Mouse (Mus musculus) forebrain, embryonic 16.5 days (tissue): ENCODE results near the gene Ceacam1. TPM values are rescaled to one million over a fixed set of nuclear protein-coding genes. Genes with fewer than 3 reads are reported as not detected.
"Not testable (repeated sequence)": the region's sequence is repeated elsewhere in the genome, so short reads cannot be mapped to it uniquely, and the experiment has no call there.

Experiments
- ATAC-seq: fragments of 200-750 bp; cut with Nextera tagmentation; 2 replicates; pipeline ENCODE4 v1.8.0; 2017; ENCODE audit warnings: mild to moderate bottlenecking, moderate library complexity
- H3K27ac ChIP-seq: fragments of 300-500 bp; sonication (generic); 2 replicates; pipeline ENCODE4 v1.5.1; 2014; ENCODE audit warnings: low read length, control low read depth
- H3K27me3 ChIP-seq: fragments of 300-500 bp; sonication (generic); replicated peaks from 2 replicates; pipeline ENCODE4 v1.6.1; 2014; ENCODE audit warnings: low read length; ENCODE audit not compliant: control insufficient read depth, insufficient read depth
- H3K36me3 ChIP-seq: fragments of 300-500 bp; sonication (generic); 2 replicates; pipeline ENCODE4 v1.6.1; 2014; ENCODE audit not compliant: control insufficient read depth, insufficient read depth
- H3K4me1 ChIP-seq: fragments of 300-500 bp; sonication (generic); replicated peaks from 2 replicates; pipeline ENCODE4 v1.6.1; 2014; ENCODE audit warnings: low read length; ENCODE audit not compliant: control insufficient read depth, insufficient read depth
- H3K4me2 ChIP-seq: fragments of 300-500 bp; sonication (generic); 2 replicates; pipeline ENCODE4 v1.6.1; 2014; ENCODE audit warnings: mild to moderate bottlenecking, low read length, control low read depth
- H3K4me3 ChIP-seq: fragments of 300-500 bp; sonication (generic); replicated peaks from 2 replicates; pipeline ENCODE4 v1.5.1; 2014; ENCODE audit warnings: mild to moderate bottlenecking, low read length, control low read depth
- H3K9ac ChIP-seq: fragments of 300-500 bp; sonication (generic); replicated peaks from 2 replicates; pipeline ENCODE4 v1.6.1; 2014; ENCODE audit warnings: low read depth, low read length, control low read depth
- H3K9me3 ChIP-seq: fragments of 300-500 bp; sonication (generic); 2 replicates; pipeline ENCODE4 v1.6.1; 2016; ENCODE audit warnings: low read length; ENCODE audit not compliant: control insufficient read depth
- WGBS: fragments of 180-500 bp; shearing (Covaris S2); extraction: QIAGEN DNeasy Blood & Tissue Kit; methylation state at CpG from one replicate; pipeline ENCODE4 v1.1.7; 2014; 5-methylcytosine and 5-hydroxymethylcytosine counted together
- polyA plus RNA-seq: library from polyadenylated mRNA; unstranded; fragments of >200 nt; fragmentation: Nextera tagmentation; extraction: Ambion mirVana; gene quantifications from 2 replicates; pipeline ENCODE4 v1.2.1, GENCODE M21; 2015

Ceacam1 gene
- polyA plus RNA-seq, 1 experiment from 2014 or later: 1.1 TPM

- no peak overlapping the region for H3K4me3 ChIP-seq
- no peak for ATAC-seq
- no peaks in the 10 kb centered on the region for H3K27me3 ChIP-seq
- H3K9ac ChIP-seq: no peak overlapping the region
- H3K36me3 ChIP-seq: no peaks in the 10 kb centered on the region
- no peaks in the 10 kb centered on the region for H3K9me3 ChIP-seq
- WGBS: 83% methylated on average over 8 of the region's 8 CpGs
- H3K27ac ChIP-seq: no peak overlapping the region
- no peaks in the 10 kb centered on the region for H3K4me1 ChIP-seq
- no peak overlapping the region for H3K4me2 ChIP-seq
These were observed 5.8 kb upstream of the Ceacam1 start for GRCm38 (mm10) chr7:25483133-25483735.

- not testable (repeated sequence) for H3K27me3 ChIP-seq, ATAC-seq, H3K4me2 ChIP-seq, H3K36me3 ChIP-seq, H3K4me3 ChIP-seq, H3K9me3 ChIP-seq, H3K27ac ChIP-seq, H3K9ac ChIP-seq, H3K4me1 ChIP-seq
- WGBS: 64% methylated on average over 8 of the region's 8 CpGs
These were observed 3.4 kb upstream of the Ceacam1 start for GRCm38 (mm10) chr7:25480791-25481190.

- no peak overlapping the region for H3K4me3 ChIP-seq
These were observed 2.0 kb upstream of the Ceacam1 start for GRCm38 (mm10) chr7:25479440-25479839.

GRCm38 (mm10) chr7:25477752-25478093 lies 320 bp upstream of the Ceacam1 start:
- H3K27ac ChIP-seq, H3K9ac ChIP-seq, H3K9me3 ChIP-seq, H3K4me3 ChIP-seq, H3K4me2 ChIP-seq, H3K36me3 ChIP-seq, H3K27me3 ChIP-seq, H3K4me1 ChIP-seq, ATAC-seq: not testable (repeated sequence)
- 77% methylated on average over 2 of the region's 2 CpGs for WGBS

More at GRCm38 (mm10) chr7:25479440-25479839, 2.0 kb upstream of the Ceacam1 start:
- H3K27me3 ChIP-seq: no peaks in the 10 kb centered on the region
- H3K4me2 ChIP-seq: no peak overlapping the region
- H3K9ac ChIP-seq: no peak overlapping the region
- ATAC-seq: no peak
- WGBS: 0% methylated on average over 1 of the region's 1 CpGs
- no peaks in the 10 kb centered on the region for H3K9me3 ChIP-seq
- no peaks in the 10 kb centered on the region for H3K4me1 ChIP-seq
- no peak overlapping the region for H3K27ac ChIP-seq
- H3K36me3 ChIP-seq: no peaks in the 10 kb centered on the region

GRCm38 (mm10) chr7:25471821-25472220 lies 5.6 kb downstream of the Ceacam1 start:
- WGBS: 94% methylated on average over 6 of the region's 6 CpGs
- not testable (repeated sequence) for H3K4me2 ChIP-seq, H3K27ac ChIP-seq, H3K4me3 ChIP-seq, H3K9me3 ChIP-seq, H3K4me1 ChIP-seq, ATAC-seq, H3K27me3 ChIP-seq, H3K36me3 ChIP-seq, H3K9ac ChIP-seq

GRCm38 (mm10) chr7:25465586-25465985 lies 11.8 kb downstream of the Ceacam1 start:
- not testable (repeated sequence) for H3K4me1 ChIP-seq, H3K4me2 ChIP-seq, ATAC-seq, H3K27ac ChIP-seq, H3K4me3 ChIP-seq, H3K9ac ChIP-seq, H3K27me3 ChIP-seq, H3K36me3 ChIP-seq, H3K9me3 ChIP-seq
- 85% methylated on average over 3 of the region's 3 CpGs for WGBS

GRCm38 (mm10) chr7:25465010-25465409 lies 12.4 kb downstream of the Ceacam1 start:
- Histone ChIP-seq H3K9ac (no peak overlapping the region), H3K4me2 (no peak overlapping the region), H3K27me3 (no peaks in the 10 kb centered on the region), H3K9me3 (no peaks in the 10 kb centered on the region), H3K4me3 (no peak overlapping the region), H3K4me1 (no peaks in the 10 kb centered on the region; the same call in 1 of the 2 replicates), H3K36me3 (no peaks in the 10 kb centered on the region), H3K27ac (no peak overlapping the region)
- no peak for ATAC-seq
- 67% methylated on average over 1 of the region's 1 CpGs for WGBS

- no CpG with 5 or more reads among the region's 1 CpGs for WGBS
- not testable (repeated sequence) for H3K4me2 ChIP-seq, H3K27me3 ChIP-seq, H3K36me3 ChIP-seq, H3K9ac ChIP-seq, ATAC-seq, H3K4me1 ChIP-seq, H3K9me3 ChIP-seq, H3K4me3 ChIP-seq, H3K27ac ChIP-seq
These were observed 15.4 kb downstream of the Ceacam1 start for GRCm38 (mm10) chr7:25462033-25462337.

GRCm38 (mm10) chr7:25461336-25462032 lies 15.9 kb downstream of the Ceacam1 start:
- H3K27me3 ChIP-seq, H3K4me3 ChIP-seq, H3K9ac ChIP-seq, H3K36me3 ChIP-seq, H3K9me3 ChIP-seq, H3K4me2 ChIP-seq, H3K27ac ChIP-seq, H3K4me1 ChIP-seq: not testable (repeated sequence)
- WGBS: 13% methylated on average over 4 of the region's 5 CpGs
- ATAC-seq: peak; percentile 97

GRCm38 (mm10) chr7:25452103-25452502 lies 25.3 kb downstream of the Ceacam1 start:
- no peak overlapping the region for H3K27ac ChIP-seq
- H3K4me1 ChIP-seq: no peaks in the 10 kb centered on the region
- ATAC-seq: no peak
- H3K36me3 ChIP-seq: no peaks in the 10 kb centered on the region
- H3K4me2 ChIP-seq: no peak overlapping the region
- H3K27me3 ChIP-seq: no peaks in the 10 kb centered on the region
- H3K9me3 ChIP-seq: no peaks in the 10 kb centered on the region
- 87% methylated on average over 3 of the region's 3 CpGs for WGBS
- H3K9ac ChIP-seq: no peak overlapping the region
- H3K4me3 ChIP-seq: no peak overlapping the region
